21 mouse cellular contexts compared by ENCODE assay signal in the genomic region with DNA sequence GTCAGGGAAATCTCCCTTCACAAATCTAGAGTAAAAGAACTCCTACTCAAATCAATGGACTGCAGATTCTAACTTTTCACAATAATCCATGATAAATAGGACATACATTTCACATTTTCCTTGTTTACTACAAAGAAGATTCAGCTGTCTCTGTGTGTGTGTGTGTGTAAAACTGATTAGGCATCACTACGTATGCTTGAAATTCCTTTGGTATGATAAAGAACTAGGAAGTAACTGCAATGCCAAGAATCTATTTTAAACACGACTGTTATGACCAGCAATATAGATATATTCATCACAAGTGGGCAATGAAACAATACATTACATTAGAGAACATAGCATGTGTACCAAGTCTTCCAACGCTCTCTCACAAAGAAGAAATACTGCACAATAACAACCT. TPM values are rescaled to one million over a fixed set of nuclear protein-coding genes. Genes with fewer than 3 reads are reported as not detected.
"Had no signal": no experiment of that assay in that cellular context is flagged by ENCODE, and none has a peak within 500 bp of the region (broad histone marks: within the 10 kb centered on the region; RNA-seq: fewer than 3 reads in every experiment).

No protein-coding gene starts in this region.

- H3K4me3 ChIP-seq: neural tube, embryonic 13.5 days; neural tube, embryonic 15.5 days; stomach, embryonic 15.5 days had no signal

- H3K9ac ChIP-seq: neural tube, embryonic 13.5 days; neural tube, embryonic 15.5 days; stomach, embryonic 15.5 days had no signal

- H3K27me3 ChIP-seq: neural tube, embryonic 13.5 days; neural tube, embryonic 15.5 days; stomach, embryonic 15.5 days had no signal

- H3K4me1 ChIP-seq: neural tube, embryonic 13.5 days; neural tube, embryonic 15.5 days; stomach, embryonic 15.5 days had no signal

- H3K27ac ChIP-seq: neural tube, embryonic 13.5 days; neural tube, embryonic 15.5 days; stomach, embryonic 15.5 days; stomach, postnatal 0 days had no signal

- DNase-seq: retina, postnatal 1 day; right cerebral cortex, adult 18-20 months; right cerebral cortex, postnatal 14 days; right cerebral cortex, postnatal 25 days; right cerebral cortex, postnatal 4 days; spleen, adult 18-20 months; thymus, adult 18-20 months; thymus, adult 2 months; thymus, postnatal 14 days; thymus, postnatal 25 days; thymus, postnatal 36 days; thymus, postnatal 4 days had no signal

- H3K9me3 ChIP-seq: neural tube, embryonic 13.5 days; neural tube, embryonic 15.5 days; stomach, embryonic 15.5 days had no signal

- H3K36me3 ChIP-seq: neural tube, embryonic 15.5 days; stomach, embryonic 15.5 days had no signal

RNA-seq across cellular contexts. Expression of a gene that starts 50.3 kb away (rescaled TPM):
- total RNA-seq: neutrophil, adult 5-6 weeks had no signal
- polyA plus RNA-seq: small intestine, adult 2 months; spleen, adult 2 months; testis, adult 2 months; thymus, adult 2 months; urinary bladder, adult 2 months had no signal
